Mouse (Mus musculus): ENCODE results near the gene Tigd3.

Gene Tigd3

GRCm38 (mm10) chr19:5877618-5878361 is 16.2 kb downstream of the Tigd3 start, which contains the start of gene Slc25a45:
Gene Slc25a45, plus strand, starts transcription at chr19:5877808.
- DNase-seq (ENCODE audit: low read depth, low spot score) = peak; percentile 52

GRCm38 (mm10) chr19:5874969-5875480 is 18.9 kb downstream of the Tigd3 start, which contains the start of gene Frmd8:
Gene Frmd8, minus strand, starts transcription at chr19:5875274.
- peak; percentile 92 for DNase-seq (ENCODE audit: low read depth, low spot score)

- no peak for DNase-seq (ENCODE audit: low read depth, low spot score)
Observed at GRCm38 (mm10) chr19:5874391-5874968, 19.5 kb downstream of the Tigd3 start.

GRCm38 (mm10) chr19:5872931-5873556 is 20.9 kb downstream of the Tigd3 start:
- DNase-seq (ENCODE audit: low read depth, low spot score) = no peak

- DNase-seq (ENCODE audit: low read depth, low spot score) = no peak
Observed at GRCm38 (mm10) chr19:5872528-5872927, 21.4 kb downstream of the Tigd3 start.

GRCm38 (mm10) chr19:5871683-5872082 is 22.3 kb downstream of the Tigd3 start:
- no peak for DNase-seq (ENCODE audit: low read depth, low spot score)

GRCm38 (mm10) chr19:5871273-5871672 is 22.7 kb downstream of the Tigd3 start:
- no peak for DNase-seq (ENCODE audit: low read depth, low spot score)

GRCm38 (mm10) chr19:5868096-5868495 is 25.9 kb downstream of the Tigd3 start:
- no peak for DNase-seq (ENCODE audit: low read depth, low spot score)

- DNase-seq (ENCODE audit: low read depth, low spot score) = no peak
Observed at GRCm38 (mm10) chr19:5864710-5865398, 29.1 kb downstream of the Tigd3 start.

GRCm38 (mm10) chr19:5863776-5864175 is 30.2 kb downstream of the Tigd3 start:
- no peak for DNase-seq (ENCODE audit: low read depth, low spot score)

GRCm38 (mm10) chr19:5862335-5863085 is 31.4 kb downstream of the Tigd3 start:
- no peak for DNase-seq (ENCODE audit: low read depth, low spot score)

GRCm38 (mm10) chr19:5856604-5857003 is 37.3 kb downstream of the Tigd3 start:
- DNase-seq (ENCODE audit: low read depth, low spot score) = no peak

- DNase-seq (ENCODE audit: low read depth, low spot score) = no peak
Observed at GRCm38 (mm10) chr19:5852035-5852722, 41.8 kb downstream of the Tigd3 start.

- DNase-seq (ENCODE audit: low read depth, low spot score) = peak; percentile 81
Observed at GRCm38 (mm10) chr19:5851481-5851971, 42.4 kb downstream of the Tigd3 start.

- no peak for DNase-seq (ENCODE audit: low read depth, low spot score)
Observed at GRCm38 (mm10) chr19:5850860-5851259, 43.1 kb downstream of the Tigd3 start.

- peak; percentile 98 for DNase-seq (ENCODE audit: low read depth, low spot score)
Observed at GRCm38 (mm10) chr19:5849843-5850527, 44.0 kb downstream of the Tigd3 start.

- DNase-seq (ENCODE audit: low read depth, low spot score) = peak; percentile 90
Observed at GRCm38 (mm10) chr19:5848826-5849672, 44.9 kb downstream of the Tigd3 start.

- DNase-seq (ENCODE audit: low read depth, low spot score) = peak; percentile 94
Observed at GRCm38 (mm10) chr19:5848032-5848825, 45.7 kb downstream of the Tigd3 start.

Measured in skeletal muscle tissue, adult 2 months (tissue).